Mouse (Mus musculus) MN1 (cell line): ENCODE results near the gene Gm20822.
"Not testable (repeated sequence)": the region's sequence is repeated elsewhere in the genome, so short reads cannot be mapped to it uniquely, and the experiment has no call there.

ENCODE experiments used
- DNase-seq: peaks from one replicate; pipeline ENCODE4 v3.0.0-alpha.2; 2016; ENCODE audit warnings: low spot score

The Gm20822 gene

DNA sequence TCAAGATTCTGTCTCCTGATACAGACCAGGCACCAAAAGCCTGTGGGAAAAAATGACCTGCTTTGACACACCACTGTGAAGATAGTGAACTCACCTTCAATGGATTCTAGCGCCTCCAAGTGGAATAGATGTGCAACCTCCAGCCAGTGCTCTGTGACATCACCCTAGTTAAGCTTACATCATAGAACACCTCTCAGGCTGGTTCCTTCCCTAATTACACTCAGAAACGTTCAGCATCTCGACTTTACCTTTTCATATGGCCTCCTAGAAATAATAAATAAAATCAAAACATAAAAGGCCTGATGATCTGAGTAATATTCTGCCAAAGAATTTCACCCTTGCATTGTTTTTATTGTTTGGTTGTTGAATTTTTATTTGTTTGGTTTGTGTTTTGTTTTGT lies at the start of gene Gm20822:
TSS of gene Gm20822 (minus strand) at position 101 of the 400 bp plus-strand sequence.
- DNase-seq = not testable (repeated sequence)
